Mouse (Mus musculus) embryonic fibroblast, embryonic 13.5 days (primary cell): ENCODE results near the gene Zscan5b.

Experiments used
- CTCF ChIP-seq: IDR thresholded peaks from 2 replicates; pipeline ENCODE4 v1.5.1; 2011; ENCODE audit warnings: mild to moderate bottlenecking, control low read depth, low read length, moderate library complexity, borderline replicate concordance; ENCODE audit not compliant: insufficient read depth
- POLR2A ChIP-seq: IDR thresholded peaks from 2 replicates; pipeline ENCODE4 v1.6.1; 2011; ENCODE audit warnings: low read depth, mild to moderate bottlenecking, control low read depth, low read length, moderate library complexity

DNA sequence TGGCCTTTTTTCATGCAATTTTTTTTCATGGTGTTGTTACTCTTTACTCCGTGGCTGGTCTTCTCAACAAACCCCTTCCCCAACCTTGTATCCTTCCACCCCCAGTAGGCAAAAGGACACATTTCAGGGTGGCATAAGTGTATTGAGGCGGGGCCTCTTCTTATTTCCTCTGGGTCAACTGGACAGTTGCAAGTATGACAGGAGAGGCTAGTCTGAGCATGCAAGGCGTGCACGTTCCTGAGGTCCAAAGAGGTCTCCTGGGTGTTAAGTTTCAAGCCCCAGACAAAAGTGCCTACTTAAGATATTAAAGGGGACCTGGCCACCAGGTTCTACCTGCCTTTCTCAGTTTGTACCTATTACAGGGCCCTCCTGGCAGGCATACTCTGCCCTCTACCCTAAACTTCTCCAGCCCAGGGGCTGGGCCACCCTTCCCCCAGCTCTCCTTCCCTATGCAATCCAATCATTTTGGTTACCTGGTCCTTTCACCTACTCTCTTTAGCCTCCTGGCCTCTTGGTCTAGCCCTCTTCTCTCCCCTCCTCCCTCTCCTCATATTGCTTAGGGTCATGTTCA is 62.4 kb downstream of the Zscan5b start:
- TF ChIP-seq POLR2A (no peak), CTCF (no peak)
